Mouse (Mus musculus): ENCODE data around the gene R3hdm1. TPM values are rescaled to one million over a fixed set of nuclear protein-coding genes. Genes with fewer than 3 reads are reported as not detected.

R3hdm1 gene
- polyA plus RNA-seq, 1 experiment from 2014 or later: 114 TPM

DNA sequence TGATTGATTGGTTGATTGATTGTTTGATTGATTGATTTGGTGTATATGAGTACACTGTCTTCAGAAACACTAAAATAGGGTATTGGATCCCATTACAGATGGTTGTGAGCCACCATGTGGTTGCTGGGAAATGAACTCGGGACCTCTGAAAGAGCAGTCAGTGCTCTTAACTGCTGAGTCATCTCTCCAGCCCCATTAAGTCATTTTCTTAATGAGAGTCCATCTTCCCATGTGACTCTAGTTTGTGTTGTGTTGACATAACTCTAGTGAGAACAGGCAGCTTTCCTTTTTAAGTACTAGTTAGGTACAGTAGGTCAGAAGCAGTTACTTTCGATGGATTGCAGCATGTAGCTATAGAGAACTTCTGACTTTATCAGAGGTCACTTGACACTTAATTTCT, 88.3 kb downstream of the R3hdm1 start:
- H3K27ac ChIP-seq (ENCODE audit: low read depth, low read length): no peak overlapping the region
- H3K36me3 ChIP-seq (ENCODE audit: control insufficient read depth, insufficient read depth, low read length): 0 out of 2 replicates have a peak, but pooled peaks cover 3% of the 10 kb centered on the region
- DNase-seq (ENCODE audit: low spot score) (no peak), ATAC-seq (ENCODE audit: low FRiP score) (no peak)
- H3K9ac ChIP-seq (ENCODE audit: low read depth, low read length): no peak overlapping the region
- no peaks in the 10 kb centered on the region for H3K9me3 ChIP-seq (ENCODE audit: control insufficient read depth, low read length)
- H3K4me3 ChIP-seq (ENCODE audit: low read depth, low read length): no peak overlapping the region
- WGBS: 75% methylated on average over 2 of the region's 2 CpGs
- H3K4me1 ChIP-seq (replicated peaks; ENCODE audit: control insufficient read depth, insufficient read depth, low read length): no peaks in the 10 kb centered on the region
- H3K4me2 ChIP-seq (replicated peaks; ENCODE audit: low read depth, low read length): no peak overlapping the region
- H3K27me3 ChIP-seq (ENCODE audit: control insufficient read depth, insufficient read depth, low read length): no peaks in the 10 kb centered on the region

DNA sequence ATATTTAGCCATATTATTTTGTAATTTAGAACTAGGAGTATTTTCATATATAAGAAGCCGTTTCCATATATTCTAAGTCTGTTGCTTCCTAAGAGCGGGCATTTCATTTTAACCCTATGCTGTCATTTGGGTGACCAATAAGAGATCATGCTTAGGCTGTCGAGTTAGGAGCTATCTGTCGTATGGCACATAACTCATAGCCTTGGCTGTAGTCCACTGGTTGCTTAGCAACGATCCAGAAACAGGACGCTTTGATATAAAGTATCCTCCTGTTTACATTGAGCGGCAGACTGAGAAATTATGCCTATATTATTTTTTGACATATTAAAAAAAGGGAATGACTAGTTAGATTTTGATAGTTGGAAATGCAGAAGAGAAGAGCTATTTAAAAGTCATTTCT, 89.3 kb downstream of the R3hdm1 start:
- H3K27ac ChIP-seq (ENCODE audit: low read depth, low read length): no peak overlapping the region
- no peak overlapping the region for H3K4me3 ChIP-seq (ENCODE audit: low read depth, low read length)
- no peak overlapping the region for H3K4me2 ChIP-seq (replicated peaks; ENCODE audit: low read depth, low read length)
- 90% methylated on average over 7 of the region's 7 CpGs for WGBS
- no peaks in the 10 kb centered on the region for H3K9me3 ChIP-seq (ENCODE audit: control insufficient read depth, low read length)
- 0 out of 2 replicates have a peak, but pooled peaks cover 3% of the 10 kb centered on the region for H3K36me3 ChIP-seq (ENCODE audit: control insufficient read depth, insufficient read depth, low read length)
- H3K9ac ChIP-seq (ENCODE audit: low read depth, low read length): no peak overlapping the region
- H3K27me3 ChIP-seq (ENCODE audit: control insufficient read depth, insufficient read depth, low read length): no peaks in the 10 kb centered on the region
- no peaks in the 10 kb centered on the region for H3K4me1 ChIP-seq (replicated peaks; ENCODE audit: control insufficient read depth, insufficient read depth, low read length)
- ATAC-seq (ENCODE audit: low FRiP score) (no peak), DNase-seq (ENCODE audit: low spot score) (no peak)

DNA sequence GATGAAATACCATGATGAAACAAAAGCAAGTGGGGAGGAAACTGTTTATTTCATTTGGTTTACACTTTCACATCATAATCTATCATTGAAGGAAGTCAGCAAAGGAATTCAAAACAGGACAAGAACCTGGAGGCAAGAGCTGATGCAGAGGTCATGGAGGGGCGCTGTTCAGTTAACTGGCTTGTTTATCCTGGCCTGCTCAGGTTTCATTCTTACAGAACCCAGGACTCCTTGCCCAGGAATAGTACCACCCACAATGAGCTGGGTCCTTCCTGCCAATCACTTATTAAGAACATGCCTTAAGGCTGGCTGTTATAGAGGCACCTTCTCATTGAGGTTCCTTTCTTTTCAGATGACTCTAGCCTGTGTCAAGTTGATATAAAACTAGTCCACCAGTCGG, 90.9 kb downstream of the R3hdm1 start:
- Histone ChIP-seq H3K4me1 (replicated peaks; ENCODE audit: control insufficient read depth, insufficient read depth, low read length) (no peaks in the 10 kb centered on the region), H3K9ac (ENCODE audit: low read depth, low read length) (no peak overlapping the region), H3K36me3 (ENCODE audit: control insufficient read depth, insufficient read depth, low read length) (0 out of 2 replicates have a peak, but pooled peaks cover 3% of the 10 kb centered on the region), H3K4me2 (replicated peaks; ENCODE audit: low read depth, low read length) (no peak overlapping the region), H3K27ac (ENCODE audit: low read depth, low read length) (no peak overlapping the region), H3K4me3 (ENCODE audit: low read depth, low read length) (no peak overlapping the region), H3K27me3 (ENCODE audit: control insufficient read depth, insufficient read depth, low read length) (no peaks in the 10 kb centered on the region), H3K9me3 (ENCODE audit: control insufficient read depth, low read length) (no peaks in the 10 kb centered on the region)
- DNase-seq (ENCODE audit: low spot score): no peak
- no peak for ATAC-seq (ENCODE audit: low FRiP score)
- 68% methylated on average over 2 of the region's 2 CpGs for WGBS

DNA sequence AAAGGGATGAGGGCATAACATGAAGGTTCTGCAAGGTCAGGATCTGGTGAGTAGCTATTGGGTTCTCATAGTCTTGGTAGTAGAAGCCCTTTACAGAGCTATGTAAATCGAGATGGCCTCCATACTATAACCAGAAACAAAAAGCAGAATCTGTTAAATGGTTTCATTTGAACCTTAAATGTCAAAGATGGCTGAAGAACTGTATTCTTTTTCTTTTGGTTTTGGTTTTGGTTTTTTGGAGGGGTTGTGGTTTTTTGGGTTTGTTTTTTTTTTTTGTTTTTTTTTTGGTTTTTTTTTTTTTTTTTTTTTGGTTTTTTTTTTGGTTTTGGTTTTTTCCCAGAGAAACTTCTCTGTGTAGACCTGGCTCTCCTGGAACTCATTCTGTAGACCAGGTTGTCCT, 94.3 kb downstream of the R3hdm1 start:
- DNase-seq (ENCODE audit: low spot score) (no peak), ATAC-seq (ENCODE audit: low FRiP score) (no peak)
- Histone ChIP-seq H3K9me3 (ENCODE audit: control insufficient read depth, low read length) (no peaks in the 10 kb centered on the region), H3K9ac (ENCODE audit: low read depth, low read length) (no peak overlapping the region), H3K4me2 (replicated peaks; ENCODE audit: low read depth, low read length) (no peak overlapping the region), H3K27me3 (ENCODE audit: control insufficient read depth, insufficient read depth, low read length) (no peaks in the 10 kb centered on the region), H3K36me3 (ENCODE audit: control insufficient read depth, insufficient read depth, low read length) (0 out of 2 replicates have a peak, but pooled peaks cover 3% of the 10 kb centered on the region), H3K4me1 (replicated peaks; ENCODE audit: control insufficient read depth, insufficient read depth, low read length) (no peaks in the 10 kb centered on the region), H3K4me3 (ENCODE audit: low read depth, low read length) (no peak overlapping the region), H3K27ac (ENCODE audit: low read depth, low read length) (no peak overlapping the region)
- WGBS: 89% methylated on average over 1 of the region's 1 CpGs

DNA sequence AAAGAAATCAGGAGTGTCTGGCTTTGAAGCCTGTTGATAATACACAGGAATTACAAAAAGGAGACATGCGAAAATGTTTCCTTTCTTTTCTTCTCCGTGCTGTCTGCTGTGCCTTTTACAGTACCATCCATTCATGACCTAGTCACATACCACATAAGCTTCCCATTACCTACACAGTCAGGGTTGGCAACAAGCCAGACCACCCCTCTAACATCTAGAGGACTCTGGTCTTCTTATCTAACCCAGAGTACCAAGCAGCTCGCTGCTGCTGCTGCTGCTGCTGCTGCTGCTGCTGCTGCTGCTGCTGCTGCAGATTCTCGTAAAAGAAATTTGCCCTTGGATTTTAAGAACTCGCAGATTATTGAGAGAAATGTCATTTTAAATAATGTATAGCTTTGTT, 110.2 kb downstream of the R3hdm1 start:
- Histone ChIP-seq H3K27ac (ENCODE audit: low read depth, low read length) (no peak overlapping the region), H3K9me3 (ENCODE audit: control insufficient read depth, low read length) (no peaks in the 10 kb centered on the region), H3K4me2 (replicated peaks; ENCODE audit: low read depth, low read length) (no peak overlapping the region), H3K4me1 (replicated peaks; ENCODE audit: control insufficient read depth, insufficient read depth, low read length) (no peaks in the 10 kb centered on the region), H3K9ac (ENCODE audit: low read depth, low read length) (no peak overlapping the region), H3K36me3 (ENCODE audit: control insufficient read depth, insufficient read depth, low read length) (no peaks in the 10 kb centered on the region), H3K4me3 (ENCODE audit: low read depth, low read length) (no peak overlapping the region), H3K27me3 (ENCODE audit: control insufficient read depth, insufficient read depth, low read length) (no peaks in the 10 kb centered on the region)
- WGBS: 85% methylated on average over 5 of the region's 5 CpGs
- no peak for ATAC-seq (ENCODE audit: low FRiP score)
- peak; percentile 27 for DNase-seq (ENCODE audit: low spot score)

DNA sequence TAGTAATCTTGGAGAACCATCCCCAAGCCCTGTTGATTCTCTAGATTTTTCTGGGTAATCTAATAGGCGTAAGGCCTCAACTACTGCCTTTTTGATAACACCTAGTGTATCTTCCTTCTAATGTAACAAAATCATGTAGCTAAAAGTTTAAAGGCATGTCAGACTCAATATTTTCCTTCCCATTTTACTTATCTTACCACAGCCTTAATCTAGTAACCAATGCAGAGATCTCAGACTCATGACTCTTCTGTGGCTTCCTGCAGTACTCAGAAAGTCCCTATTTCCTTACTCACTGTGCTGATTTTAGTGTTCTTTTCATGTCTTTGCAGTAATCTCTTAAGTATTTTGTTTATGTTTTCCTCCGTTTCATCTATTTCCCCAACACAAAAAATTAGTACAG, 118.8 kb downstream of the R3hdm1 start:
- Histone ChIP-seq H3K27me3 (ENCODE audit: control insufficient read depth, insufficient read depth, low read length) (no peaks in the 10 kb centered on the region), H3K27ac (ENCODE audit: low read depth, low read length) (no peak overlapping the region), H3K36me3 (ENCODE audit: control insufficient read depth, insufficient read depth, low read length) (no peaks in the 10 kb centered on the region; the same call in 1 of the 2 replicates), H3K4me2 (replicated peaks; ENCODE audit: low read depth, low read length) (no peak overlapping the region), H3K4me1 (replicated peaks; ENCODE audit: control insufficient read depth, insufficient read depth, low read length) (no peaks in the 10 kb centered on the region), H3K4me3 (ENCODE audit: low read depth, low read length) (no peak overlapping the region), H3K9ac (ENCODE audit: low read depth, low read length) (no peak overlapping the region), H3K9me3 (ENCODE audit: control insufficient read depth, low read length) (no peaks in the 10 kb centered on the region)
- ATAC-seq (ENCODE audit: low FRiP score): no peak
- WGBS: 96% methylated on average over 2 of the region's 2 CpGs
- no peak for DNase-seq (ENCODE audit: low spot score)

DNA sequence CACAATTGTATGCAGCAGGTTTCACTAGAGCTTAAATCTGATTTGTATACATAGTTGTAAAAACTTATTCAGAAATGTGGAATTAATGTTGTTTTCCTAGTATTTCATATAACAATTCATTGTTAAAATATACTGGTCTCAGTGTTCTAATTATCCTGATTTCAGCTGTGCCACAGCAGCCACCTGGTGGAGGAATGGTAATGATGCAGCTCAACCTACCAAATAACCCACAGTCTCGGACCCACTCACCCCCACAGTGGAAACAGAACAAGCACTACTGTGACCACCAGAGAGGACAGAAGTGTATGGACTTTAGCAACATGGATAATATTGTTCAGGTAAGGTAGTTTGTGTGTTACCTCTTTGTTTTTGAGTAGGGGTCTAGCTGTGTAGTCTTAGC, 120.2 kb downstream of the R3hdm1 start:
- no peak overlapping the region for H3K4me3 ChIP-seq (ENCODE audit: low read depth, low read length)
- H3K9me3 ChIP-seq (ENCODE audit: control insufficient read depth, low read length): no peaks in the 10 kb centered on the region
- H3K36me3 ChIP-seq (ENCODE audit: control insufficient read depth, insufficient read depth, low read length): no peaks in the 10 kb centered on the region; the same call in 1 of the 2 replicates
- no peak overlapping the region for H3K9ac ChIP-seq (ENCODE audit: low read depth, low read length)
- ATAC-seq (ENCODE audit: low FRiP score) (no peak), DNase-seq (ENCODE audit: low spot score) (peak; percentile 12)
- H3K27me3 ChIP-seq (ENCODE audit: control insufficient read depth, insufficient read depth, low read length): no peaks in the 10 kb centered on the region
- H3K4me1 ChIP-seq (replicated peaks; ENCODE audit: control insufficient read depth, insufficient read depth, low read length): no peaks in the 10 kb centered on the region
- 79% methylated on average over 1 of the region's 1 CpGs for WGBS
- H3K27ac ChIP-seq (ENCODE audit: low read depth, low read length): no peak overlapping the region
- H3K4me2 ChIP-seq (replicated peaks; ENCODE audit: low read depth, low read length): no peak overlapping the region

DNA sequence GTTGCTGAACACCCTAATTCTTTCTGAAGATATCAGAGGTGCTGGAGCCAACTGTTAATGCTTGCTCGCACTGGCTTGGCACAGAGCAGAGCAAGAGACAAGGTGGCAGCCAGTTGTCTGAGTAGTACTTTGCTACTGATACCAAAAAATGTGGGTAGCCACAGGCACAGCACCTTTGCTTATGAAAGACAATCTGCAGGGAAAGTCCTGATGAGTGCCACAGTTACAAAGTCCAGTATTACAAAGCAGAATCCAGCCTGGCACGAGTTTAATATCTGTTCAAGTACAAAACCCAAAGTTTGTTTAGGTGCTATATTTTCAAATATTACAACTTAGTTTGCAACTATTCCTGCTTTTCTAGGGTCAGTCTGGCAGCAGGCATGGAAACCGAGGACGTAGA, 132.1 kb downstream of the R3hdm1 start:
- DNase-seq (ENCODE audit: low spot score): no peak
- no peak overlapping the region for H3K27ac ChIP-seq (ENCODE audit: low read depth, low read length)
- WGBS: 96% methylated on average over 4 of the region's 4 CpGs
- no peaks in the 10 kb centered on the region for H3K9me3 ChIP-seq (ENCODE audit: control insufficient read depth, low read length)
- no peak for ATAC-seq (ENCODE audit: low FRiP score)
- no peak overlapping the region for H3K9ac ChIP-seq (ENCODE audit: low read depth, low read length)
- H3K36me3 ChIP-seq (ENCODE audit: control insufficient read depth, insufficient read depth, low read length): no peaks in the 10 kb centered on the region
- H3K4me3 ChIP-seq (ENCODE audit: low read depth, low read length): no peak overlapping the region
- H3K27me3 ChIP-seq (ENCODE audit: control insufficient read depth, insufficient read depth, low read length): no peaks in the 10 kb centered on the region
- no peaks in the 10 kb centered on the region for H3K4me1 ChIP-seq (replicated peaks; ENCODE audit: control insufficient read depth, insufficient read depth, low read length)
- no peak overlapping the region for H3K4me2 ChIP-seq (replicated peaks; ENCODE audit: low read depth, low read length)

DNA sequence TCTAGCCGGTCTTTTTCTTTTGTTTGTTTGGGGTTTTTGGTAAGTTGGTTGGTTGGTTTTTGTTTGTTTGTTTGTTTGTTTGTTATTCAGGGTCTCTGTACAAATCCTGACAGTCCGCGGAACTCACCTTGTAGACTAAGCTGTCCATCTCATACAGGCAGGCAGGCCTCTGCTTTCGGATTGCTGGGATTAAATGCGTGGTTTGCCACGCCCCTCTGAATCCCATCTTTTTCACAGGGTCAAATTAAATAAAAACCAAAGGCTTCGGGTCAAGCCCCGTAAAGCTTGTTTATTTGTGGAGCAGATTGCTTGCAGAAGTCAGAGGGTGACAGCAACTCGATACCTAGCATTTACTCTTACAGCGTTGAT, 140.5 kb downstream of the R3hdm1 start, which contains the start of gene Ubxn4:
Gene Ubxn4 (plus strand): TSS at position 338 of the 369 bp plus-strand sequence.
- Histone ChIP-seq H3K4me1 (replicated peaks; ENCODE audit: control insufficient read depth, insufficient read depth, low read length) (no peaks in the 10 kb centered on the region), H3K4me2 (replicated peaks; ENCODE audit: low read depth, low read length) (peak within 1 kb of the TSS; percentile 83), H3K36me3 (ENCODE audit: control insufficient read depth, insufficient read depth, low read length) (no peaks in the 10 kb centered on the region), H3K9me3 (ENCODE audit: control insufficient read depth, low read length) (no peaks in the 10 kb centered on the region), H3K27ac (ENCODE audit: low read depth, low read length) (peak within 1 kb of the TSS; percentile 84), H3K4me3 (ENCODE audit: low read depth, low read length) (peak within 1 kb of the TSS; percentile 73), H3K27me3 (ENCODE audit: control insufficient read depth, insufficient read depth, low read length) (no peaks in the 10 kb centered on the region), H3K9ac (ENCODE audit: low read depth, low read length) (peak within 1 kb of the TSS; percentile 77)
- WGBS: 8% methylated on average over 10 of the region's 10 CpGs
- no peak for DNase-seq (ENCODE audit: low spot score)
- ATAC-seq (ENCODE audit: low FRiP score): peak; percentile 64
